Mouse (Mus musculus): Measurements from ENCODE around the gene Clmn. TPM values are rescaled to one million over a fixed set of nuclear protein-coding genes. Genes with fewer than 3 reads are reported as not detected.
A peak's percentile ranks its signal among the peaks of the same experiment; 100 is the strongest.

Gene Clmn
- polyA plus RNA-seq, 1 experiment from 2014 or later, result 8.8 TPM

- Histone ChIP-seq H3K27me3 (replicated peaks; ENCODE audit: control insufficient read depth, insufficient read depth, low read length) (no peaks in the 10 kb centered on the region), H3K4me2 (replicated peaks; ENCODE audit: low read depth) (no peak overlapping the region), H3K9me3 (ENCODE audit: control insufficient read depth) (no peaks in the 10 kb centered on the region), H3K27ac (ENCODE audit: low read depth, low read length) (no peak overlapping the region), H3K4me3 (ENCODE audit: low read depth, low read length) (no peak overlapping the region), H3K9ac (ENCODE audit: low read depth, low read length) (no peak overlapping the region), H3K36me3 (ENCODE audit: control insufficient read depth, insufficient read depth) (peaks cover 43% of the 10 kb centered on the region), H3K4me1 (replicated peaks; ENCODE audit: control insufficient read depth, insufficient read depth, low read length) (no peaks in the 10 kb centered on the region)
- ATAC-seq, result peak; percentile 21
- 56% methylated on average over 1 of the region's 1 CpGs for WGBS
- no peak for TF ChIP-seq CTCF (IDR thresholded peaks at IDR 0.05; ENCODE audit: low read depth)
These were observed 87.3 kb downstream of the Clmn start for GRCm38 (mm10) chr12:104777603-104778002.

GRCm38 (mm10) chr12:104771941-104772340 is 92.9 kb downstream of the Clmn start:
- TF ChIP-seq CTCF (IDR thresholded peaks at IDR 0.05; ENCODE audit: low read depth), result peak; percentile 64
- no peak overlapping the region for H3K9ac ChIP-seq (ENCODE audit: low read depth, low read length)
- 94% methylated on average over 2 of the region's 2 CpGs for WGBS
- no peak for ATAC-seq
- no peak overlapping the region for H3K4me3 ChIP-seq (ENCODE audit: low read depth, low read length)
- H3K4me1 ChIP-seq (replicated peaks; ENCODE audit: control insufficient read depth, insufficient read depth, low read length), result no peaks in the 10 kb centered on the region
- no peaks in the 10 kb centered on the region for H3K27me3 ChIP-seq (replicated peaks; ENCODE audit: control insufficient read depth, insufficient read depth, low read length)
- no peaks in the 10 kb centered on the region for H3K9me3 ChIP-seq (ENCODE audit: control insufficient read depth)
- peaks cover 24% of the 10 kb centered on the region; the same call in 1 of the 2 replicates for H3K36me3 ChIP-seq (ENCODE audit: control insufficient read depth, insufficient read depth)
- no peak overlapping the region for H3K27ac ChIP-seq (ENCODE audit: low read depth, low read length)
- no peak overlapping the region for H3K4me2 ChIP-seq (replicated peaks; ENCODE audit: low read depth)

- no peak for TF ChIP-seq CTCF (IDR thresholded peaks at IDR 0.05; ENCODE audit: low read depth)
- peak; percentile 85 for ATAC-seq
- no peaks in the 10 kb centered on the region for H3K4me1 ChIP-seq (replicated peaks; ENCODE audit: control insufficient read depth, insufficient read depth, low read length)
- no peak overlapping the region for H3K4me2 ChIP-seq (replicated peaks; ENCODE audit: low read depth)
- no peak overlapping the region for H3K27ac ChIP-seq (ENCODE audit: low read depth, low read length)
- no peaks in the 10 kb centered on the region for H3K27me3 ChIP-seq (replicated peaks; ENCODE audit: control insufficient read depth, insufficient read depth, low read length)
- no peak overlapping the region for H3K9ac ChIP-seq (ENCODE audit: low read depth, low read length)
- no peaks in the 10 kb centered on the region for H3K9me3 ChIP-seq (ENCODE audit: control insufficient read depth)
- 41% methylated on average over 10 of the region's 10 CpGs for WGBS
- H3K4me3 ChIP-seq (ENCODE audit: low read depth, low read length), result no peak overlapping the region
- peaks cover 17% of the 10 kb centered on the region; the same call in 1 of the 2 replicates for H3K36me3 ChIP-seq (ENCODE audit: control insufficient read depth, insufficient read depth)
These were observed 95.6 kb downstream of the Clmn start for GRCm38 (mm10) chr12:104769201-104769785.

GRCm38 (mm10) chr12:104767183-104767582 is 97.7 kb downstream of the Clmn start:
- no peak overlapping the region for H3K4me3 ChIP-seq (ENCODE audit: low read depth, low read length)
- 87% methylated on average over 4 of the region's 4 CpGs for WGBS
- no peak for ATAC-seq

GRCm38 (mm10) chr12:104765761-104766160 is 99.1 kb downstream of the Clmn start:
- H3K4me3 ChIP-seq (ENCODE audit: low read depth, low read length), result no peak overlapping the region
- 82% methylated on average over 7 of the region's 7 CpGs for WGBS
- ATAC-seq, result no peak
- TF ChIP-seq CTCF (IDR thresholded peaks at IDR 0.05; ENCODE audit: low read depth), result no peak
- H3K27me3 ChIP-seq (replicated peaks; ENCODE audit: control insufficient read depth, insufficient read depth, low read length), result no peaks in the 10 kb centered on the region
- H3K9ac ChIP-seq (ENCODE audit: low read depth, low read length), result no peak overlapping the region
- no peak overlapping the region for H3K27ac ChIP-seq (ENCODE audit: low read depth, low read length)
- H3K9me3 ChIP-seq (ENCODE audit: control insufficient read depth), result no peaks in the 10 kb centered on the region
- H3K36me3 ChIP-seq (ENCODE audit: control insufficient read depth, insufficient read depth), result no peaks in the 10 kb centered on the region
- H3K4me1 ChIP-seq (replicated peaks; ENCODE audit: control insufficient read depth, insufficient read depth, low read length), result no peaks in the 10 kb centered on the region
- no peak overlapping the region for H3K4me2 ChIP-seq (replicated peaks; ENCODE audit: low read depth)

More at GRCm38 (mm10) chr12:104767183-104767582, 97.7 kb downstream of the Clmn start:
- Histone ChIP-seq H3K4me1 (replicated peaks; ENCODE audit: control insufficient read depth, insufficient read depth, low read length) (no peaks in the 10 kb centered on the region), H3K9ac (ENCODE audit: low read depth, low read length) (no peak overlapping the region), H3K36me3 (ENCODE audit: control insufficient read depth, insufficient read depth) (peaks cover 8% of the 10 kb centered on the region; the same call in 1 of the 2 replicates), H3K4me2 (replicated peaks; ENCODE audit: low read depth) (no peak overlapping the region), H3K9me3 (ENCODE audit: control insufficient read depth) (no peaks in the 10 kb centered on the region), H3K27me3 (replicated peaks; ENCODE audit: control insufficient read depth, insufficient read depth, low read length) (no peaks in the 10 kb centered on the region), H3K27ac (ENCODE audit: low read depth, low read length) (no peak overlapping the region)
- TF ChIP-seq CTCF (IDR thresholded peaks at IDR 0.05; ENCODE audit: low read depth), result peak; percentile 64

- no peaks in the 10 kb centered on the region for H3K27me3 ChIP-seq (replicated peaks; ENCODE audit: control insufficient read depth, insufficient read depth, low read length)
- no peaks in the 10 kb centered on the region for H3K36me3 ChIP-seq (ENCODE audit: control insufficient read depth, insufficient read depth)
- no peaks in the 10 kb centered on the region for H3K9me3 ChIP-seq (ENCODE audit: control insufficient read depth)
- WGBS, result 78% methylated on average over 5 of the region's 5 CpGs
- H3K4me2 ChIP-seq (replicated peaks; ENCODE audit: low read depth), result no peak overlapping the region
- no peak overlapping the region for H3K27ac ChIP-seq (ENCODE audit: low read depth, low read length)
- no peak overlapping the region for H3K4me3 ChIP-seq (ENCODE audit: low read depth, low read length)
- no peak overlapping the region for H3K9ac ChIP-seq (ENCODE audit: low read depth, low read length)
- TF ChIP-seq CTCF (IDR thresholded peaks at IDR 0.05; ENCODE audit: low read depth), result no peak
- no peaks in the 10 kb centered on the region for H3K4me1 ChIP-seq (replicated peaks; ENCODE audit: control insufficient read depth, insufficient read depth, low read length)
- no peak for ATAC-seq
These were observed 99.8 kb downstream of the Clmn start for GRCm38 (mm10) chr12:104765116-104765515.

All from intestine, postnatal 0 days (tissue).